Mouse (Mus musculus): ENCODE results near the gene Ptpn13.

GRCm38 (mm10) chr5:103554769-103555168 is 129.8 kb downstream of the Ptpn13 start:
- TF ChIP-seq EP300 (IDR thresholded peaks at IDR 0.05; ENCODE audit: low read depth in 1 of 2, low read length in 2 of 2) (no peak), TCF12 (IDR thresholded peaks at IDR 0.05; ENCODE audit: low read depth, low read length) (no peak), NRF1 (IDR thresholded peaks at IDR 0.05; ENCODE audit: insufficient read depth, low read depth, low read length, poor library complexity, severe bottlenecking) (no peak), SIN3A (IDR thresholded peaks at IDR 0.05; ENCODE audit: low read length) (no peak), POLR2AphosphoS2 (IDR thresholded peaks at IDR 0.05; ENCODE audit: low read length) (no peak), MAFK (IDR thresholded peaks at IDR 0.05; ENCODE audit: borderline replicate concordance, low read depth, low read length) (no peak), ZKSCAN1 (IDR thresholded peaks at IDR 0.05; ENCODE audit: low read depth, low read length) (no peak)

Data from MEL (cell line).